Mouse (Mus musculus) embryonic facial prominence, embryonic 14.5 days (tissue): ENCODE data around the gene Slc2a4. TPM values are rescaled to one million over a fixed set of nuclear protein-coding genes. Genes with fewer than 3 reads are reported as not detected.
"Not testable (repeated sequence)": the region's sequence is repeated elsewhere in the genome, so short reads cannot be mapped to it uniquely, and the experiment has no call there.

Experiments used
- ATAC-seq: fragments of 200-750 bp; cut with Nextera tagmentation; 2 replicates; pipeline ENCODE4 v1.8.0; 2017; ENCODE audit warnings: low read depth, moderate number of reproducible peaks, moderate TSS enrichment
- DNase-seq: peaks from one replicate; pipeline ENCODE4 v3.0.0-alpha.2; 2015; ENCODE audit warnings: low spot score
- H3K27ac ChIP-seq: fragments of 300-500 bp; sonication (generic); replicated peaks from 2 replicates; pipeline ENCODE4 v1.5.1; 2014; ENCODE audit warnings: low read depth, mild to moderate bottlenecking, low read length, moderate library complexity
- H3K27me3 ChIP-seq: fragments of 300-500 bp; sonication (generic); replicated peaks from 2 replicates; pipeline ENCODE4 v1.6.1; 2014; ENCODE audit warnings: low read length; ENCODE audit not compliant: control insufficient read depth, insufficient read depth
- H3K36me3 ChIP-seq: fragments of 300-500 bp; sonication (generic); 2 replicates; pipeline ENCODE4 v1.6.1; 2014; ENCODE audit warnings: low read length, mixed read lengths; ENCODE audit not compliant: control insufficient read depth, insufficient read depth
- H3K4me1 ChIP-seq: fragments of 300-500 bp; sonication (generic); 2 replicates; pipeline ENCODE4 v1.6.1; 2014; ENCODE audit warnings: antibody characterized with exemption, low read length; ENCODE audit not compliant: control insufficient read depth, insufficient read depth
- H3K4me2 ChIP-seq: fragments of 300-500 bp; sonication (generic); 2 replicates; pipeline ENCODE4 v1.6.1; 2014; ENCODE audit warnings: low read depth, mild to moderate bottlenecking, low read length, moderate library complexity, mixed read lengths
- H3K4me3 ChIP-seq: fragments of 300-500 bp; sonication (generic); 2 replicates; pipeline ENCODE4 v1.5.1; 2014; ENCODE audit warnings: low read depth, mild to moderate bottlenecking, low read length
- H3K9ac ChIP-seq: fragments of 300-500 bp; sonication (generic); 2 replicates; pipeline ENCODE4 v1.6.1; 2014; ENCODE audit warnings: low read depth, mild to moderate bottlenecking, low read length, moderate library complexity, mixed read lengths
- H3K9me3 ChIP-seq: fragments of 300-500 bp; sonication (generic); 2 replicates; pipeline ENCODE4 v1.6.1; 2016; ENCODE audit warnings: low read length; ENCODE audit not compliant: control insufficient read depth
- WGBS: fragments of 180-500 bp; shearing (Covaris S2); extraction: QIAGEN DNeasy Blood & Tissue Kit; methylation state at CpG from one replicate; pipeline ENCODE4 v1.1.7; 2014; 5-methylcytosine and 5-hydroxymethylcytosine counted together
- polyA plus RNA-seq: library from polyadenylated mRNA; unstranded; fragments of >200 nt; fragmentation: Nextera tagmentation; extraction: Ambion mirVana; gene quantifications from 2 replicates; pipeline ENCODE4 v1.2.1, GENCODE M21; 2014

Gene Slc2a4
- polyA plus RNA-seq, 1 experiment from 2014 or later, result 20.8 TPM

- peaks cover 6% of the 10 kb centered on the region; the same call in 1 of the 2 replicates for H3K4me1 ChIP-seq
- H3K27me3 ChIP-seq, result peaks cover 61% of the 10 kb centered on the region
- H3K4me2 ChIP-seq, result peak overlapping the region; percentile 67
- peak; percentile 27 for ATAC-seq
- peak overlapping the region; percentile 45 for H3K4me3 ChIP-seq
- no peaks in the 10 kb centered on the region for H3K9me3 ChIP-seq
- WGBS, result 2% methylated on average over 39 of the region's 59 CpGs
- H3K27ac ChIP-seq, result 0 out of 2 replicates have a peak overlapping the region, but pooled peaks have one; percentile 8
- peaks cover 32% of the 10 kb centered on the region for H3K36me3 ChIP-seq
- peak overlapping the region; percentile 62 for H3K9ac ChIP-seq
- DNase-seq, result peak; percentile 67
Observed at GRCm38 (mm10) chr11:69966006-69966859, 18.2 kb upstream of the Slc2a4 start.

- DNase-seq (peak; percentile 70), ATAC-seq (peak; percentile 56; the same call in 1 of the 2 replicates)
- 5% methylated on average over 27 of the region's 49 CpGs for WGBS
- H3K36me3 ChIP-seq, result peaks cover 28% of the 10 kb centered on the region
- no peaks in the 10 kb centered on the region for H3K9me3 ChIP-seq
- H3K4me2 ChIP-seq, result peak overlapping the region; percentile 67
- H3K27ac ChIP-seq, result 0 out of 2 replicates have a peak overlapping the region, but pooled peaks have one; percentile 28
- H3K27me3 ChIP-seq, result peaks cover 61% of the 10 kb centered on the region
- peak overlapping the region; percentile 62 for H3K9ac ChIP-seq
- H3K4me1 ChIP-seq, result peaks cover 6% of the 10 kb centered on the region; the same call in 1 of the 2 replicates
- peak overlapping the region; percentile 45 for H3K4me3 ChIP-seq
Observed at GRCm38 (mm10) chr11:69965271-69966005, 17.4 kb upstream of the Slc2a4 start.

GRCm38 (mm10) chr11:69964650-69965270 is 16.8 kb upstream of the Slc2a4 start, which contains the start of gene Cldn7:
Gene Cldn7 (plus strand): TSS chr11:69964779.
- Histone ChIP-seq H3K4me3 (peak within 1 kb of the TSS; percentile 45), H3K27ac (peak within 1 kb of the TSS; percentile 28; the same call in 1 of the 2 replicates), H3K9ac (peak within 1 kb of the TSS; percentile 62; the same call in 1 of the 2 replicates), H3K36me3 (peaks cover 21% of the 10 kb centered on the region), H3K27me3 (peaks cover 61% of the 10 kb centered on the region), H3K4me2 (peak within 1 kb of the TSS; percentile 67), H3K4me1 (peaks cover 6% of the 10 kb centered on the region; the same call in 1 of the 2 replicates), H3K9me3 (no peaks in the 10 kb centered on the region)
- no peak; the same call in 1 of the 2 replicates for ATAC-seq
- DNase-seq, result no peak
- WGBS, result 6% methylated on average over 22 of the region's 24 CpGs

GRCm38 (mm10) chr11:69961841-69962240 is 13.9 kb upstream of the Slc2a4 start:
- H3K4me2 ChIP-seq, result no peak overlapping the region
- H3K27me3 ChIP-seq, result peaks cover 51% of the 10 kb centered on the region
- H3K36me3 ChIP-seq, result no peaks in the 10 kb centered on the region
- DNase-seq (no peak), ATAC-seq (no peak)
- 38% methylated on average over 5 of the region's 5 CpGs for WGBS
- peaks cover 4% of the 10 kb centered on the region; the same call in 1 of the 2 replicates for H3K4me1 ChIP-seq
- no peak overlapping the region for H3K27ac ChIP-seq
- H3K9me3 ChIP-seq, result no peaks in the 10 kb centered on the region
- no peak overlapping the region for H3K9ac ChIP-seq
- H3K4me3 ChIP-seq, result no peak overlapping the region

GRCm38 (mm10) chr11:69960616-69961015 is 12.6 kb upstream of the Slc2a4 start:
- H3K4me1 ChIP-seq, result no peaks in the 10 kb centered on the region
- ATAC-seq (no peak), DNase-seq (no peak)
- H3K4me3 ChIP-seq, result no peak overlapping the region
- H3K27me3 ChIP-seq, result peaks cover 39% of the 10 kb centered on the region
- H3K9me3 ChIP-seq, result no peaks in the 10 kb centered on the region
- 29% methylated on average over 5 of the region's 5 CpGs for WGBS
- H3K36me3 ChIP-seq, result no peaks in the 10 kb centered on the region
- H3K9ac ChIP-seq, result no peak overlapping the region
- H3K4me2 ChIP-seq, result no peak overlapping the region
- no peak overlapping the region for H3K27ac ChIP-seq

GRCm38 (mm10) chr11:69956218-69956617 is 8.2 kb upstream of the Slc2a4 start:
- H3K9me3 ChIP-seq, result no peaks in the 10 kb centered on the region
- no peak overlapping the region for H3K4me2 ChIP-seq
- no peak for ATAC-seq
- no peaks in the 10 kb centered on the region for H3K4me1 ChIP-seq
- no peaks in the 10 kb centered on the region for H3K27me3 ChIP-seq
- H3K9ac ChIP-seq, result no peak overlapping the region
- 58% methylated on average over 1 of the region's 1 CpGs for WGBS
- no peak overlapping the region for H3K27ac ChIP-seq
- no peak for DNase-seq
- H3K36me3 ChIP-seq, result no peaks in the 10 kb centered on the region
- H3K4me3 ChIP-seq, result no peak overlapping the region

- not testable (repeated sequence) for H3K4me2 ChIP-seq, H3K36me3 ChIP-seq, ATAC-seq, H3K9me3 ChIP-seq, DNase-seq, H3K9ac ChIP-seq, H3K27ac ChIP-seq, H3K4me1 ChIP-seq, H3K27me3 ChIP-seq, H3K4me3 ChIP-seq
- 63% methylated on average over 2 of the region's 4 CpGs for WGBS
Observed at GRCm38 (mm10) chr11:69955618-69956017, 7.6 kb upstream of the Slc2a4 start.

- peaks cover 3% of the 10 kb centered on the region; the same call in 1 of the 2 replicates for H3K4me1 ChIP-seq
- ATAC-seq (no peak), DNase-seq (no peak)
- H3K9me3 ChIP-seq, result no peaks in the 10 kb centered on the region
- 64% methylated on average over 11 of the region's 11 CpGs for WGBS
- H3K27me3 ChIP-seq, result no peaks in the 10 kb centered on the region
- no peaks in the 10 kb centered on the region for H3K36me3 ChIP-seq
- no peak overlapping the region for H3K27ac ChIP-seq
- H3K9ac ChIP-seq, result no peak overlapping the region
- no peak overlapping the region for H3K4me3 ChIP-seq
- H3K4me2 ChIP-seq, result no peak overlapping the region
Observed at GRCm38 (mm10) chr11:69953267-69953915, 5.4 kb upstream of the Slc2a4 start.
